Mouse (Mus musculus): ENCODE measurements around the gene Olfr1009. TPM values are rescaled to one million over a fixed set of nuclear protein-coding genes. Genes with fewer than 3 reads are reported as not detected.

The Olfr1009 gene
- not detected for polyA plus RNA-seq (2015; fragmentation: Illumina TruSeq; extraction: RNeasy Lipid Tissue Mini Kit (QIAGEN cat#74804); ENCODE audit: insufficient read depth, low read depth, low replicate concordance)

DNA sequence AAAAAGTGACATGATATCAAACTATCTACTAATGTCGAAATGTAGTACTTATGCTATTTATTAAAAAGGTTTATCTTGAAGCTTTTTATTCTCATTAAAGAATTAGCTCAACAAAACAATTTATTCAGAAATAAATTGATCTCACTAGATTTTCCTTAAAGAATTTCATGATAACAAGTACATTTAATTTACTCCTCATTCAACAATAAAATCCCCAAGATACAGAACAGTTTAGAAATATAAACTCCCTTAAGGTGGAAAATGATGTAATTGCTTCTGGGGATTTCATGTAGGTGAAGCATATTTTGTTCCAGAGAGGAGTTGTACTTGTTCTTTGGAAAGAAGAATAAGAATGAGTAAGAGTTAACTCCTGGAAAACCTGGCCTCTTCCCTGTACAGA, at the start of gene Olfr1009:
TSS of gene Olfr1009 (plus strand) at position 301 of the 400 bp plus-strand sequence.

DNA sequence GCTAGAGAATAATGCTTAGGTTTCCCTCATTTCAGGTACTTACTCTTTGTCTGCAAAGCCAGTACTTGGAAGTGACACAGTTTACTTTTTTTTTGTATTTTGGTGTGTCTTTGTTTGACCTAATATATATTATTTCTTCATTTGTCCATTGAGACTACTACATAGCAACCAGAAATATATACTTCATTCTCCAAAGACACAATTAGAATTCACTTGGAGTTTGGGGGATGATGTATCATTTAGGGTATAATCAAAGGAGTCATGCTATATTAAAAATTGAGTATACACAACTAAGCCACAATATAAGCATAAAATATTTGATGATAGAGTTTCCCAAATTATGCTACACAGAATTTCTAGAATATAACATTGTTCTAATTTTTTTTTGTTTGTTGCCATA, 36.6 kb upstream of the Olfr1009 start, which contains the start of gene Olfr1006:
TSS of gene Olfr1006 (minus strand) at position 101 of the 400 bp plus-strand sequence.

DNA sequence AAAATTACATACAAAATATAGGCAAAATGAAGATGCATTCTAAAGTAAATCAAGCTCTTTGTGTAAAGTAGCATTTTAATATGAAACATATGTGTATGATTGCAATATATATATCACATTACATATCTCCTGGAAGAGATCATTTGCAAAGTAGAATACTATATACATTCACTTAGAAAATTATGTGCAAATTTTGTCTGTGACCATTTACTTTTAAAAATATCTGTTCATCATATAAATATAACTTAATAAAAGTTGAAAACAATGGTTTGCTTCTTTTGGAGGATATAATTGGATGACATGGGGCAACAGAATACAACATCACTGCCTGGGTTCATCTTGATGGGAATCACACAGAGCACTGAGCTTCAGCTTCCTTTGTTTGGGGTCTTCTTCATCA, 26.1 kb upstream of the Olfr1009 start, which contains the start of gene Olfr1008:
TSS of gene Olfr1008 (plus strand) at position 301 of the 400 bp plus-strand sequence.

DNA sequence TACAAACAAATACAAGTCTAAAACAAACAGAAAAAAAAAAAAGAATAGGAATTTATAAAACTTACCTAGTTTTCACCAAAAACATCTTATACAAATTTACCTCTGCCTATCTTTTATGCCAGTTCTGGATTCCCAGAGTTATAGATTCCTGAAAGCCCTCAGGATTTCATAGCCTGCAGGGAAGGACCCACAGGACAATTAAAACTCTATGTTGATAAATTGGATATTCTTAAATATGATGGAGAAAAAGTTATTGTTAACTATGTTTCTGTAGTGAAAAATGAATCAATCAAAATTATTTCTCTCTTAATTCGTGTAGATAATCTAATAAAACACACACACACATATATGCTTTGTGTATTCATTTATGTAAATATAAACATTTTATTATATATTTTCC, 47.4 kb downstream of the Olfr1009 start, which contains the start of gene Olfr1012:
TSS of gene Olfr1012 (minus strand) at position 101 of the 400 bp plus-strand sequence.

DNA sequence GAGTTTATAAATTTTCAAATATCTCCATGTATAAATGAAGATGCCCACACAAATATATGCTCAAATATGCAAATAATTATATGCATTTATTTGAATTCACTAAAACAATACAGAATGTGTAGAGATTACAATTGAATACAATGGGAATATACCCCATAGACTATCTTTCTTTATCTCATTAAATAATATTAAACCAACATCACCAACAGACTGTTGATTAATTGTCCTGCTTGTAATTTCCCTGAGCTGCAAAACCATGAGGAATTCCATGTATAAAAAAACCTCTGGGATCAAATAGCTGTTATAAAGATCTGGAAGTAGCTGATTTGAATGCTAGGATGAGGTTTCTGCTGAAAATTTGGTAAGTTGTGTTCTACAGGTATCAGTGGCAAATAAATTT, 51.6 kb downstream of the Olfr1009 start, which contains the start of gene Olfr1013:
TSS of gene Olfr1013 (plus strand) at position 301 of the 400 bp plus-strand sequence.

DNA sequence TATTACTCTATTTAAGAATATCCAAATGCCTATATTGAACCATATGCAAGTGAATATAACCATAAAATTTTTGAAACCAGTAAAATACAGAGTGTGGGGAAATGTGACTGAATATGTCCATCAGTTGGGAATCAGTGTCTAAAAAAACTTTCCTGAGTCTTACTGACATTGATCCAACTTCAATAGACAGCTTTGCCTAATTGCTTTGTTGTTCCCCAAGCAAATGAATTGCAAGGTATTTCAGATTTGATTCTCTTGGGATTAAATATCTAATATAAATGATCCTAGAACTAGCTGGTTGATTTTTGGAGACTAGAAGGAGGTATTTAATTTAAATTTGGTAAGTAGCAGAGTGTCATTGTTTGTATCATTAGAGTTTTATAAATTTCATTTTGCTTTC, 57.2 kb downstream of the Olfr1009 start, which contains the start of gene Olfr1014:
TSS of gene Olfr1014 (plus strand) at position 301 of the 400 bp plus-strand sequence.

Other genes with a start within 250 kb of the Olfr1009 start
- gene 4833423E24Rik, start 196.4 kb upstream of the Olfr1009 start, polyA plus RNA-seq (2015; fragmentation: Illumina TruSeq; extraction: RNeasy Lipid Tissue Mini Kit (QIAGEN cat#74804); ENCODE audit: insufficient read depth, low read depth, low replicate concordance) = not detected
- not detected for gene Olfr996, start 136.2 kb upstream of the Olfr1009 start, polyA plus RNA-seq (2015; fragmentation: Illumina TruSeq; extraction: RNeasy Lipid Tissue Mini Kit (QIAGEN cat#74804); ENCODE audit: insufficient read depth, low read depth, low replicate concordance)
- gene Olfr998, start 126.5 kb upstream of the Olfr1009 start, polyA plus RNA-seq (2015; fragmentation: Illumina TruSeq; extraction: RNeasy Lipid Tissue Mini Kit (QIAGEN cat#74804); ENCODE audit: insufficient read depth, low read depth, low replicate concordance) = not detected
- not detected for gene Olfr1000, start 103.5 kb upstream of the Olfr1009 start, polyA plus RNA-seq (2015; fragmentation: Illumina TruSeq; extraction: RNeasy Lipid Tissue Mini Kit (QIAGEN cat#74804); ENCODE audit: insufficient read depth, low read depth, low replicate concordance)
- gene Olfr1002, start 64.7 kb upstream of the Olfr1009 start, polyA plus RNA-seq (2015; fragmentation: Illumina TruSeq; extraction: RNeasy Lipid Tissue Mini Kit (QIAGEN cat#74804); ENCODE audit: insufficient read depth, low read depth, low replicate concordance) = not detected
- not detected for gene Olfr154, start 51.0 kb upstream of the Olfr1009 start, polyA plus RNA-seq (2015; fragmentation: Illumina TruSeq; extraction: RNeasy Lipid Tissue Mini Kit (QIAGEN cat#74804); ENCODE audit: insufficient read depth, low read depth, low replicate concordance)
- gene Olfr1006, start 36.7 kb upstream of the Olfr1009 start, polyA plus RNA-seq (2015; fragmentation: Illumina TruSeq; extraction: RNeasy Lipid Tissue Mini Kit (QIAGEN cat#74804); ENCODE audit: insufficient read depth, low read depth, low replicate concordance) = not detected
- gene Olfr1008, start 26.0 kb upstream of the Olfr1009 start, polyA plus RNA-seq (2015; fragmentation: Illumina TruSeq; extraction: RNeasy Lipid Tissue Mini Kit (QIAGEN cat#74804); ENCODE audit: insufficient read depth, low read depth, low replicate concordance) = not detected
- not detected for gene Olfr1012, start 47.3 kb downstream of the Olfr1009 start, polyA plus RNA-seq (2015; fragmentation: Illumina TruSeq; extraction: RNeasy Lipid Tissue Mini Kit (QIAGEN cat#74804); ENCODE audit: insufficient read depth, low read depth, low replicate concordance)
- not detected for gene Olfr1013, start 51.7 kb downstream of the Olfr1009 start, polyA plus RNA-seq (2015; fragmentation: Illumina TruSeq; extraction: RNeasy Lipid Tissue Mini Kit (QIAGEN cat#74804); ENCODE audit: insufficient read depth, low read depth, low replicate concordance)
- not detected for gene Olfr1014, start 57.3 kb downstream of the Olfr1009 start, polyA plus RNA-seq (2015; fragmentation: Illumina TruSeq; extraction: RNeasy Lipid Tissue Mini Kit (QIAGEN cat#74804); ENCODE audit: insufficient read depth, low read depth, low replicate concordance)
- gene Olfr1015, start 66.6 kb downstream of the Olfr1009 start, polyA plus RNA-seq (2015; fragmentation: Illumina TruSeq; extraction: RNeasy Lipid Tissue Mini Kit (QIAGEN cat#74804); ENCODE audit: insufficient read depth, low read depth, low replicate concordance) = not detected
- gene Olfr1016, start 87.1 kb downstream of the Olfr1009 start, polyA plus RNA-seq (2015; fragmentation: Illumina TruSeq; extraction: RNeasy Lipid Tissue Mini Kit (QIAGEN cat#74804); ENCODE audit: insufficient read depth, low read depth, low replicate concordance) = not detected
- not detected for gene Olfr1018, start 103.1 kb downstream of the Olfr1009 start, polyA plus RNA-seq (2015; fragmentation: Illumina TruSeq; extraction: RNeasy Lipid Tissue Mini Kit (QIAGEN cat#74804); ENCODE audit: insufficient read depth, low read depth, low replicate concordance)
- gene Olfr1019, start 130.1 kb downstream of the Olfr1009 start, polyA plus RNA-seq (2015; fragmentation: Illumina TruSeq; extraction: RNeasy Lipid Tissue Mini Kit (QIAGEN cat#74804); ENCODE audit: insufficient read depth, low read depth, low replicate concordance) = not detected
- gene Olfr1020, start 131.6 kb downstream of the Olfr1009 start, polyA plus RNA-seq (2015; fragmentation: Illumina TruSeq; extraction: RNeasy Lipid Tissue Mini Kit (QIAGEN cat#74804); ENCODE audit: insufficient read depth, low read depth, low replicate concordance) = not detected
- gene Olfr1022, start 153.2 kb downstream of the Olfr1009 start, polyA plus RNA-seq (2015; fragmentation: Illumina TruSeq; extraction: RNeasy Lipid Tissue Mini Kit (QIAGEN cat#74804); ENCODE audit: insufficient read depth, low read depth, low replicate concordance) = not detected
- gene Olfr1023, start 170.2 kb downstream of the Olfr1009 start, polyA plus RNA-seq (2015; fragmentation: Illumina TruSeq; extraction: RNeasy Lipid Tissue Mini Kit (QIAGEN cat#74804); ENCODE audit: insufficient read depth, low read depth, low replicate concordance) = not detected
- not detected for gene Olfr1024, start 189.6 kb downstream of the Olfr1009 start, polyA plus RNA-seq (2015; fragmentation: Illumina TruSeq; extraction: RNeasy Lipid Tissue Mini Kit (QIAGEN cat#74804); ENCODE audit: insufficient read depth, low read depth, low replicate concordance)
- not detected for gene Olfr1025-ps1, start 199.8 kb downstream of the Olfr1009 start, polyA plus RNA-seq (2015; fragmentation: Illumina TruSeq; extraction: RNeasy Lipid Tissue Mini Kit (QIAGEN cat#74804); ENCODE audit: insufficient read depth, low read depth, low replicate concordance)
- gene Olfr1026, start 206.1 kb downstream of the Olfr1009 start, polyA plus RNA-seq (2015; fragmentation: Illumina TruSeq; extraction: RNeasy Lipid Tissue Mini Kit (QIAGEN cat#74804); ENCODE audit: insufficient read depth, low read depth, low replicate concordance) = not detected
- not detected for gene Olfr1028, start 235.0 kb downstream of the Olfr1009 start, polyA plus RNA-seq (2015; fragmentation: Illumina TruSeq; extraction: RNeasy Lipid Tissue Mini Kit (QIAGEN cat#74804); ENCODE audit: insufficient read depth, low read depth, low replicate concordance)

Measured in pancreas, adult 10 weeks (tissue).